Mouse (Mus musculus): ENCODE data around the gene Plekhg5. TPM values are rescaled to one million over a fixed set of nuclear protein-coding genes. Genes with fewer than 3 reads are reported as not detected.
"Not testable (repeated sequence)": the region's sequence is repeated elsewhere in the genome, so short reads cannot be mapped to it uniquely, and the experiment has no call there.

The Plekhg5 gene
- 2.5 to 8.2 TPM (median 5.6 TPM) in 3 replicates for total RNA-seq (2017)

- no peak for ATAC-seq (replicated peaks; ENCODE audit: insufficient number of reproducible peaks, low FRiP score, low TSS enrichment, poor library complexity, severe bottlenecking)
Observed at GRCm38 (mm10) chr4:152072121-152072601, at the start of gene Plekhg5. Gene Plekhg5, plus strand, starts transcription at chr4:152072498.

GRCm38 (mm10) chr4:152022506-152022905 lies 49.8 kb upstream of the Plekhg5 start:
- no peak for ATAC-seq (replicated peaks; ENCODE audit: insufficient number of reproducible peaks, low FRiP score, low TSS enrichment, poor library complexity, severe bottlenecking)

DNA sequence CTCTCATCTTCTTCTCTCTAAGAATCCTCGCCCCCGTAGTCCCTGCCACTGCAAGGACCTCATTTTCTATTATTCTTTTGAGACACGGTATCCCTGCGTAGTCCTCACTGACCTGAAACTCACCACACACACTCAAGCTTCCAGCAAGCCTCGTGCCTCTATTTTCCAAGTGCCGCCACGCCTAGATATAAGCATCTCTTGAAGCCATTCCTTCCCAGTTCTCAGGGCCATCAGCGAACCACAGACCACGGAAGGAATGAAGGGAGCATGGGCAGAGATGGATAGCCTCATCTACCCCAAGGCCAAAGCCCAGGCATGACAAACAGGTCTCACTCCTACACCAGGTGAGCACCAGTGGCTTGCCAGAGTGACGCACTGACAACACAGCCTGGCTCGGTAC lies 47.8 kb upstream of the Plekhg5 start:
- ATAC-seq (replicated peaks; ENCODE audit: insufficient number of reproducible peaks, low FRiP score, low TSS enrichment, poor library complexity, severe bottlenecking): no peak

DNA sequence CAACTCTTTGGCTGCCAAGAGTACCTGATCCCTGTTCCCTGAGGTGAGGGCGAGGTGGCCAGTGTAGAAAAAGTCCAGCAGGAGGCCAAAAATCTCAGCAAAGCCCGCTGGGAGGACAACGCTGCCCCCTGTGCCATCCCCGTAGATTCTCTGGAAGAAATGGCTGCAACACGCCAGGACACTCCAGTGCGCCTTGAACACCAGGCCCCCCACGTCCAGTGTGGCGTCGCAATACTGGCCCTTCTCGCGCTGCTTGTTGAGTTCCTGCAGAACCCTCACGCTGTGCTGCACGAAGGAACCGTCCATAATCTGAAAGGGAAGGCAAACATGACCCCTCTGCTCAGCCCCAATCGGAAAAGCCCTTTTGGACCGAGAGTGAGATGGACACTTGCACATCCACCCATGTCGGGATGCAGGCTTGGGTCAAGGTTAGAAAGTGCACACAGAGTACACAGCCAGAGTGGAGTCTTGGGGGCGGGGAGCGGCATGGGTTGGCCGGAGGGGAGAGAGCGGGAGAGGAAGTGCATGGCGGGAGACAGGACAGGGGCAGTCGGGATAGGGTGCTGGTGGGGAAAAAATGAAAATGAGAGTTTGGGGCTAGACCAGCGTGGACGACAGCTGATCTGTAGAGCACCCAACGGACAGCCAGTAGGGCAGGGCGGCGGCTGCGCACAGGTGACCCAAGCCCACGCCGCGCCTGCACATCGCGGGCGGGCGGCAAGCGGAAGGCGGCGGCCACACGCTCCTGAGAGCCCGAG lies 45.4 kb upstream of the Plekhg5 start:
- ATAC-seq (replicated peaks; ENCODE audit: insufficient number of reproducible peaks, low FRiP score, low TSS enrichment, poor library complexity, severe bottlenecking): 0 out of 2 replicates have a peak, but pooled peaks have one; percentile 8

DNA sequence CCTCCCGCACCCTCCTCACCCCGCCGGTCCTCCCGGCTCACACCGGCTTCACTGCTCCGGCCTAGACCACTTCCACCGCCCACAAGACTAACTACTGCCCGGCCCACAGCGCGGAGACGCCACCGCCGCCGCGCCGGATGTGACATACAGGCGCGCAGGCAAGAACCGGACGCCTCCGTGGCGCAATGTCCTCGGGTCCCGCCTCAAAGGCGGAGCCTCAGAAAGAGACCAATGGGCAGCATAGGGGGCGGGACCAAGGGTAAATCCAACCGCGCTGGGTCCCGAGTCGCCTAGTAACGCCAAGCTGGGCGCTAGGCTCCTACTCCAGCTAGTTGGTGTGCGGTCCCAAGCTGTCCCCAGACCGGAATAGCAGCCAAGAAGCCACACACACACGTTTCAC lies 44.8 kb upstream of the Plekhg5 start, which contains the start of gene Zbtb48:
TSS of gene Zbtb48 (minus strand) at position 148 of the 400 bp plus-strand sequence.
- peak; percentile 89 for ATAC-seq (replicated peaks; ENCODE audit: insufficient number of reproducible peaks, low FRiP score, low TSS enrichment, poor library complexity, severe bottlenecking)

DNA sequence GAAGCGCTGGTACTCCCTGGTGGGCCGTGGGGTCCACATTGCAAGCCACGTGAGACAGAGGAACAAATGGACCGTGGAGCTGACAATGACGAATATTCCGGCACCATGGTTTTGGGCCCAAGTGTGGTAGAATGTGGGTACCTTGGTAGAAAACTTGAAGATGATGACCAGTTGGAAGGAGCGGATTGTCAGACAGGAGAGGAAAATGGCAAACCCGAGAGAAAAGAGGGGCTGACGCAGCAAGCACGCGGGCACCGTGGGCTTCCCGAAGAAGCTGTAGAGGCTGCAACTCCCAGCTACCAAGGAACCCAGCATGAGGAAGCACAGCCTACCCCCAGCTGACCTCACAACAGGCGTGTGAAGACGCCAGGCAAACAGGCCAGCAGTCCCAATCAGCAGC lies 43.8 kb upstream of the Plekhg5 start:
- ATAC-seq (replicated peaks; ENCODE audit: insufficient number of reproducible peaks, low FRiP score, low TSS enrichment, poor library complexity, severe bottlenecking): no peak

GRCm38 (mm10) chr4:152029087-152029486 lies 43.2 kb upstream of the Plekhg5 start:
- ATAC-seq (replicated peaks; ENCODE audit: insufficient number of reproducible peaks, low FRiP score, low TSS enrichment, poor library complexity, severe bottlenecking): no peak

GRCm38 (mm10) chr4:152029997-152030396 lies 42.3 kb upstream of the Plekhg5 start:
- no peak for ATAC-seq (replicated peaks; ENCODE audit: insufficient number of reproducible peaks, low FRiP score, low TSS enrichment, poor library complexity, severe bottlenecking)

DNA sequence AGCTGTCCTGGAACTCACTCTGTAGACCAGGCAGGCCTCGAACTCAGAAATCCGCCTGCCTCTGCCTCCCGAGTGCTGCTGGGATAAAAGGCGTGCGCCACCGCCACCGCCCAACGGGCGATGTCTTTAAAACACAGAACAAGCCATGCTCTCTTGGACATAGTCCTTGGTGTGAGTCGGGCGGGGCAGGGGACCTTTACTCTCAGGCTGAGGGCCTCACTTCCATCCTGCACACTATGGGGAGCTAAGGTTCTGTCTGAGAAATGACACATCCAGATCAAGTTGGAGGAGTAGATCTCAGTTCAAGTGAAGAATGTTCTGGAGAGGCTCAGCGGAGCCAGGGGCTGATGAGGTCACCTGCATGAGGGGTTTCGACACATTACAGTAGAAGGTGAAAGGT lies 39.4 kb upstream of the Plekhg5 start:
- no peak for ATAC-seq (replicated peaks; ENCODE audit: insufficient number of reproducible peaks, low FRiP score, low TSS enrichment, poor library complexity, severe bottlenecking)

DNA sequence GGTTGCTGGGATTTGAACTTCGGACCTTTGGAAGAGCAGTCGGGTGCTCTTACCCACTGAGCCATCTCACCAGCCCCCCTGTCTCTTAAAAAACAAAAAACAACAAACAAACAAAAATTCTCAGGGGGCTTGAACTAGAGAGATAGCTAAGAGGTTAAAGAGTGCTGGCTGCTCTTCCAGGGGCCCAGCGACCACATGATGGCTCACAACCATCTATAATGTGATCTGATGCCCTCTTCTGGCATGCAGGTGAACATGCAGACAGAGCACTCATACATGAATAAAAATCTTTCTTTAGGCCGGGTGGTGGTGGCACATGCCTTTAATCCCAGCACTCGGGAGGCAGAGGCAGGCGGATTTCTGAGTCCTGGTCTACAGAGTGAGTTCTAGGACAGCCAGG lies 35.8 kb upstream of the Plekhg5 start:
- ATAC-seq (replicated peaks; ENCODE audit: insufficient number of reproducible peaks, low FRiP score, low TSS enrichment, poor library complexity, severe bottlenecking): not testable (repeated sequence)

DNA sequence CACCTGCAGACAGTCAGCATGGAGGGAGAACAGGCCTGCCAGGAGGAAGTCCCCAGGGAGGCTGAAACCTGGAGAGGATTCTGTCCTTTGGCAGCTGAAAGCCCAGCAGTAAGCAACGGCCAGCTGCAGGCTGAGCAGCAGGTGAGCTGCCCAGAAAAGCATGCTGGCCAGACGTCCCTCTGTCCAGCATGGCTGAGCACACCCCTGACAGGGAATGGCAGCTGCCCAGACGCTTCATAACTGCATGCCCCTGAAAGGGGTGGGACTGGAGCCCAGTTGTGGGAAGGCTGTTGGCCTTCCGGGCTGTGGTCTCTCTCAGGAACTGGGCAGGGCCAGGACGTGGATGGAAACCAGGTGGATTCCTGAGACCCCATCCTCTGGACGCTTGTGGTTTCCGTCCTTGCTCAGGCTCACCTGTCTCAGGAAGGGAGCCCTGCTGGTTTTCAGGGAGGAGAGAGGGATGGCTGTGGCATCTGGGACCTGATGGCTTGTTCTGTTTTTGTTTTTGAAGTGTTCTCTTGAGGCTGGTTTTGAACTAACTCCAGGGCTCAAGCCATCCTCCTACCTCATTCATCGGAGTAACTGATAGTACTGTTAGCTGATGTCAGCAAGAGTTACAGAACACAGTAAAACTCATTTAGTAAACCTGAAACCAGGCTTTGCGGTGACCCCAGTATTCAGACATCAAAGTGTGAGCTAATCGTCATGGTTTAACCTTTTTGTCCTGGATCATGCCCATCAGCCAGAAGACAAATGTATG lies 33.9 kb upstream of the Plekhg5 start, which contains the start of gene Tas1r1:
TSS of gene Tas1r1 (minus strand) at position 344 of the 760 bp plus-strand sequence.
- no peak for ATAC-seq (replicated peaks; ENCODE audit: insufficient number of reproducible peaks, low FRiP score, low TSS enrichment, poor library complexity, severe bottlenecking)

- ATAC-seq (replicated peaks; ENCODE audit: insufficient number of reproducible peaks, low FRiP score, low TSS enrichment, poor library complexity, severe bottlenecking): peak; percentile 82
Observed at GRCm38 (mm10) chr4:152038985-152039830, 33.1 kb upstream of the Plekhg5 start, which contains the start of gene Nol9. Gene Nol9, plus strand, starts transcription at chr4:152039321.

GRCm38 (mm10) chr4:152039831-152040310 lies 32.4 kb upstream of the Plekhg5 start:
- no peak for ATAC-seq (replicated peaks; ENCODE audit: insufficient number of reproducible peaks, low FRiP score, low TSS enrichment, poor library complexity, severe bottlenecking)

DNA sequence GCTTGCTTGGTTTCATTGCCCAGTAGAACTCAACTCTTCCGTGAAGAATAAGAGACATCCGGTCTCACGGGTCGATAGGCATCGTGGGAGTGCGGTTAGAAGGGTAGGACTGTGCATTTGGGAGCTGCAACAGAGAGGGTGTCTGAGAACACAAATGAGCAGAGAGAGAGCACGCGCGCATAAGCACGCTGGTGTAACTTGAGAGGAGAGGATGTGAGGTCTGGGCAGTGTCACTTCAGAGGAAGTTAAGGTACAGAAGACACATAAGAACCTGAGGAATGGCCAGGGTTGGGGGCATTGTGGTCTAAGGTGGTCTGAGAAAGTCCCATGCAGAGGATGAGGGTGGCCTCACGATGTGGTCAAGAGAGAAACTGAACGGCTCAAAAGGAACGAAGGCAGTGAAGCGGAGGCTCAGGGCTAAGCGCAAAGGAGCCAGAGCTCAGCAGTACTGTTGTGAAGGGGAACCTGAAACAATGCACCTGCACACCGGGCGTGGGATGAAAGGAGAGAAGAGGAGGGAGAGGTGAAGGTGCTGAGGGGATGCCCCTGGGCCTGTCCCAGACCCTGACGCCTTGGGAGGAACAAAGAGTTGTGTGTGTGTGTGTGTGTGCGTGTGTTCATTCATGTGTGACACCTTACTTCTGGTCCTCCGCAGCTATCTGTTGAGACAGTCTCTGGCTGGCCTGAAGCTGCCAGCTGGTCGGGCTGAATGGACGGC lies 30.2 kb upstream of the Plekhg5 start:
- ATAC-seq (replicated peaks; ENCODE audit: insufficient number of reproducible peaks, low FRiP score, low TSS enrichment, poor library complexity, severe bottlenecking): no peak

GRCm38 (mm10) chr4:152043171-152043570 lies 29.1 kb upstream of the Plekhg5 start:
- ATAC-seq (replicated peaks; ENCODE audit: insufficient number of reproducible peaks, low FRiP score, low TSS enrichment, poor library complexity, severe bottlenecking): no peak

GRCm38 (mm10) chr4:152044609-152045008 lies 27.7 kb upstream of the Plekhg5 start:
- no peak for ATAC-seq (replicated peaks; ENCODE audit: insufficient number of reproducible peaks, low FRiP score, low TSS enrichment, poor library complexity, severe bottlenecking)

- no peak for ATAC-seq (replicated peaks; ENCODE audit: insufficient number of reproducible peaks, low FRiP score, low TSS enrichment, poor library complexity, severe bottlenecking)
Observed at GRCm38 (mm10) chr4:152062390-152063110, 9.7 kb upstream of the Plekhg5 start.
